Mouse (Mus musculus) kidney, postnatal 4 days (tissue): ENCODE data around the gene Rbl1.

Source experiments
- DNase-seq, 2 experiments: peaks; one replicate each; pipeline ENCODE4 v3.0.0; 2021; ENCODE audit warnings: mixed read lengths in 2 of 2

Gene Rbl1

GRCm38 (mm10) chr2:157132686-157133540, 71.4 kb downstream of the Rbl1 start:
- DNase-seq: no peak

GRCm38 (mm10) chr2:157132086-157132485, 72.2 kb downstream of the Rbl1 start:
- DNase-seq: no peak

- peak in 1 of 2 experiments; percentile 10 for DNase-seq
Observed at GRCm38 (mm10) chr2:157130813-157131514, 73.4 kb downstream of the Rbl1 start.

- no peak for DNase-seq
Observed at GRCm38 (mm10) chr2:157129601-157130164, 74.7 kb downstream of the Rbl1 start.

GRCm38 (mm10) chr2:157129096-157129495, 75.2 kb downstream of the Rbl1 start:
- DNase-seq: no peak

- DNase-seq: peak; percentile 40 to 44
Observed at GRCm38 (mm10) chr2:157128072-157128471, 76.3 kb downstream of the Rbl1 start.

GRCm38 (mm10) chr2:157127370-157127769, 77.0 kb downstream of the Rbl1 start:
- no peak for DNase-seq

- DNase-seq: no peak
Observed at GRCm38 (mm10) chr2:157125246-157125645, 79.1 kb downstream of the Rbl1 start.

GRCm38 (mm10) chr2:157121766-157122165, 82.6 kb downstream of the Rbl1 start:
- DNase-seq: no peak

GRCm38 (mm10) chr2:157119075-157119474, 85.3 kb downstream of the Rbl1 start:
- no peak for DNase-seq

- DNase-seq: no peak
Observed at GRCm38 (mm10) chr2:157118556-157118955, 85.8 kb downstream of the Rbl1 start.

- DNase-seq: no peak
Observed at GRCm38 (mm10) chr2:157116964-157117363, 87.4 kb downstream of the Rbl1 start.

GRCm38 (mm10) chr2:157108236-157108635, 96.1 kb downstream of the Rbl1 start:
- no peak for DNase-seq

GRCm38 (mm10) chr2:157104454-157104853, 99.9 kb downstream of the Rbl1 start:
- DNase-seq: peak in 1 of 2 experiments; percentile 51

- no peak for DNase-seq
Observed at GRCm38 (mm10) chr2:157102256-157102655, 102.1 kb downstream of the Rbl1 start.

- DNase-seq: no peak
Observed at GRCm38 (mm10) chr2:157101650-157102049, 102.7 kb downstream of the Rbl1 start.

- DNase-seq: peak in 1 of 2 experiments; percentile 50
Observed at GRCm38 (mm10) chr2:157100319-157100605, 104.1 kb downstream of the Rbl1 start.

GRCm38 (mm10) chr2:157099532-157100318, 104.6 kb downstream of the Rbl1 start:
- no peak for DNase-seq
